Mouse (Mus musculus): ENCODE measurements around the gene Btbd9. TPM values are rescaled to one million over a fixed set of nuclear protein-coding genes. Genes with fewer than 3 reads are reported as not detected.

The Btbd9 gene
- total and polyA plus RNA-seq, 2 experiments from 2014 or later: 85.5 to 138 TPM

GRCm38 (mm10) chr17:30345008-30345407 is 231.3 kb downstream of the Btbd9 start:
- H3K4me1 ChIP-seq (ENCODE audit: insufficient read depth, low read length): peaks cover 15% of the 10 kb centered on the region
- no peaks in the 10 kb centered on the region for H3K36me3 ChIP-seq (ENCODE audit: insufficient read depth, low read length)
- H3K27me3 ChIP-seq (ENCODE audit: insufficient read depth, low read length): no peaks in the 10 kb centered on the region
- WGBS: 78% methylated on average over 3 of the region's 3 CpGs
- H3K9me3 ChIP-seq (ENCODE audit: low read length): no peaks in the 10 kb centered on the region
- no peak overlapping the region for H3K4me2 ChIP-seq (ENCODE audit: low read depth, low read length, poor library complexity, severe bottlenecking)
- DNase-seq (ENCODE audit: low spot score) (no peak), ATAC-seq (ENCODE audit: low FRiP score) (no peak)
- no peak overlapping the region for H3K9ac ChIP-seq (replicated peaks; ENCODE audit: low read length, poor library complexity, severe bottlenecking)
- H3K27ac ChIP-seq (ENCODE audit: low read depth, low read length): no peak overlapping the region
- TF ChIP-seq CTCF (IDR thresholded peaks at IDR 0.05): no peak
- no peak overlapping the region for H3K4me3 ChIP-seq (ENCODE audit: low read depth, low read length)

GRCm38 (mm10) chr17:30343701-30344473 is 232.4 kb downstream of the Btbd9 start:
- Histone ChIP-seq H3K27ac (ENCODE audit: low read depth, low read length) (no peak overlapping the region), H3K4me3 (ENCODE audit: low read depth, low read length) (no peak overlapping the region), H3K27me3 (ENCODE audit: insufficient read depth, low read length) (no peaks in the 10 kb centered on the region), H3K36me3 (ENCODE audit: insufficient read depth, low read length) (no peaks in the 10 kb centered on the region), H3K9me3 (ENCODE audit: low read length) (no peaks in the 10 kb centered on the region), H3K9ac (replicated peaks; ENCODE audit: low read length, poor library complexity, severe bottlenecking) (no peak overlapping the region), H3K4me1 (ENCODE audit: insufficient read depth, low read length) (peaks cover 15% of the 10 kb centered on the region), H3K4me2 (ENCODE audit: low read depth, low read length, poor library complexity, severe bottlenecking) (no peak overlapping the region)
- 72% methylated on average over 9 of the region's 9 CpGs for whole genome bisulfite sequencing
- DNase-seq (ENCODE audit: low spot score) (no peak), ATAC-seq (ENCODE audit: low FRiP score) (no peak)
- TF ChIP-seq CTCF (IDR thresholded peaks at IDR 0.05): no peak

- H3K4me3 ChIP-seq (ENCODE audit: low read depth, low read length): no peak overlapping the region
- no peaks in the 10 kb centered on the region for H3K36me3 ChIP-seq (ENCODE audit: insufficient read depth, low read length)
- no peaks in the 10 kb centered on the region for H3K9me3 ChIP-seq (ENCODE audit: low read length)
- WGBS: 83% methylated on average over 6 of the region's 6 CpGs
- DNase-seq (ENCODE audit: low spot score) (no peak), ATAC-seq (ENCODE audit: low FRiP score) (no peak)
- no peak for TF ChIP-seq CTCF (IDR thresholded peaks at IDR 0.05)
- H3K9ac ChIP-seq (replicated peaks; ENCODE audit: low read length, poor library complexity, severe bottlenecking): no peak overlapping the region
- H3K4me1 ChIP-seq (ENCODE audit: insufficient read depth, low read length): no peaks in the 10 kb centered on the region
- H3K4me2 ChIP-seq (ENCODE audit: low read depth, low read length, poor library complexity, severe bottlenecking): no peak overlapping the region
- H3K27me3 ChIP-seq (ENCODE audit: insufficient read depth, low read length): no peaks in the 10 kb centered on the region
- H3K27ac ChIP-seq (ENCODE audit: low read depth, low read length): no peak overlapping the region
Measured at GRCm38 (mm10) chr17:30341556-30341955, 234.7 kb downstream of the Btbd9 start.

- H3K27ac ChIP-seq (ENCODE audit: low read depth, low read length): peak overlapping the region; percentile 60
- peak; percentile 21 for TF ChIP-seq CTCF (IDR thresholded peaks at IDR 0.05)
- DNase-seq (ENCODE audit: low spot score) (peak; percentile 60), ATAC-seq (ENCODE audit: low FRiP score) (0 out of 2 replicates have a peak, but pooled peaks have one; percentile 47)
- H3K4me3 ChIP-seq (ENCODE audit: low read depth, low read length): no peak overlapping the region
- 51% methylated on average over 13 of the region's 13 CpGs for whole genome bisulfite sequencing
- no peaks in the 10 kb centered on the region for H3K9me3 ChIP-seq (ENCODE audit: low read length)
- no peak overlapping the region for H3K4me2 ChIP-seq (ENCODE audit: low read depth, low read length, poor library complexity, severe bottlenecking)
- no peaks in the 10 kb centered on the region for H3K36me3 ChIP-seq (ENCODE audit: insufficient read depth, low read length)
- no peaks in the 10 kb centered on the region for H3K4me1 ChIP-seq (ENCODE audit: insufficient read depth, low read length)
- no peaks in the 10 kb centered on the region for H3K27me3 ChIP-seq (ENCODE audit: insufficient read depth, low read length)
- no peak overlapping the region for H3K9ac ChIP-seq (replicated peaks; ENCODE audit: low read length, poor library complexity, severe bottlenecking)
Measured at GRCm38 (mm10) chr17:30340495-30341126, 235.7 kb downstream of the Btbd9 start.

DNA sequence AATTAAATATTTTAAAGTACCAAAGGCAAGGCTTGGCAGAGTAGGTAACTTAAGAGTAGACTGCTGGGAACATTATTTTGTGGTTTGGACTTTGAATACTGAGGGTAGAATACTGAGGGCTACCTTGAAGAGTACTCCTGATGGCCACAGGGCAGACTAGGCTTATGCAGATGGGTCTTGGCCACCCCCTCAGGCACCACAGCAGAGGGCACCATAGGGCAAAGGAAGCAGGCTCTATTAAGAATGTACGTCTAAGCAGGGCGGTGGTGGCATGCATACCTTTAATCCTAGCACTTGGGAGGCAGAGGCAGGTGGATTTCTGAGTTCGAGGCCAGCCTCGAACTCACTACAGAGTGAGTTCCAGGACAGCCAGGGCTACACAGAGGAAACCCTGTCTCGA is 237.0 kb downstream of the Btbd9 start:
- no peak overlapping the region for H3K4me2 ChIP-seq (ENCODE audit: low read depth, low read length, poor library complexity, severe bottlenecking)
- 0 out of 2 replicates have a peak, but pooled peaks have one; percentile 1 for TF ChIP-seq CTCF (IDR thresholded peaks at IDR 0.05)
- H3K4me1 ChIP-seq (ENCODE audit: insufficient read depth, low read length): no peaks in the 10 kb centered on the region
- H3K27me3 ChIP-seq (ENCODE audit: insufficient read depth, low read length): no peaks in the 10 kb centered on the region
- no peak overlapping the region for H3K9ac ChIP-seq (replicated peaks; ENCODE audit: low read length, poor library complexity, severe bottlenecking)
- no peaks in the 10 kb centered on the region for H3K36me3 ChIP-seq (ENCODE audit: insufficient read depth, low read length)
- 96% methylated on average over 5 of the region's 5 CpGs for WGBS
- no peaks in the 10 kb centered on the region for H3K9me3 ChIP-seq (ENCODE audit: low read length)
- no peak overlapping the region for H3K4me3 ChIP-seq (ENCODE audit: low read depth, low read length)
- DNase-seq (ENCODE audit: low spot score): no peak
- no peak overlapping the region for H3K27ac ChIP-seq (ENCODE audit: low read depth, low read length)
- ATAC-seq (ENCODE audit: low FRiP score): no peak

DNA sequence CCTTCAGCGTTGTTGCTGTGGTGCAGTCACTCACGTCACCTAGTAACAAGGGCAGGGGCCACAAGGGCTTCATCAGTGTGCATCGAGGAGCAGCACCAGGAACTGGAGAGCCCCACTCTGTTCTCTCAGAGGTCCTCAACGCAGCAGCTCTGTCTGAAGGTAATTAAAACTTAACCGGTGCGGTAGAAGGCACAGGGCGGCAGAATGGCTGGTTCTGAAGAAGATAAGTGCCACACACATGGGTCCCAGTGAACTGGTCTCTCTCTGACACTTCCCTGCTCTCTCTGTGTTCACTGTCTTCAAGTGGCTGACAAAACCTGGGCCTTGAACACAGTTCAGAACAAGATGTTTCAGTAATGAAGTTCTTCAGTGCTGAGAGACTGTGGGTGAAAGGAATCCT is 239.5 kb downstream of the Btbd9 start:
- Histone ChIP-seq H3K4me2 (ENCODE audit: low read depth, low read length, poor library complexity, severe bottlenecking) (no peak overlapping the region), H3K9ac (replicated peaks; ENCODE audit: low read length, poor library complexity, severe bottlenecking) (no peak overlapping the region), H3K27ac (ENCODE audit: low read depth, low read length) (no peak overlapping the region), H3K4me3 (ENCODE audit: low read depth, low read length) (no peak overlapping the region), H3K9me3 (ENCODE audit: low read length) (no peaks in the 10 kb centered on the region), H3K4me1 (ENCODE audit: insufficient read depth, low read length) (no peaks in the 10 kb centered on the region), H3K27me3 (ENCODE audit: insufficient read depth, low read length) (no peaks in the 10 kb centered on the region), H3K36me3 (ENCODE audit: insufficient read depth, low read length) (no peaks in the 10 kb centered on the region)
- WGBS: 53% methylated on average over 7 of the region's 7 CpGs
- no peak for ATAC-seq (ENCODE audit: low FRiP score)
- no peak for TF ChIP-seq CTCF (IDR thresholded peaks at IDR 0.05)
- no peak for DNase-seq (ENCODE audit: low spot score)

All from midbrain, postnatal 0 days (tissue).